Mouse (Mus musculus): ENCODE data around the gene Tmem198b. TPM values are rescaled to one million over a fixed set of nuclear protein-coding genes. Genes with fewer than 3 reads are reported as not detected.

Gene Tmem198b
- total and polyA plus RNA-seq, 3 experiments, result 2.2 to 8.6 TPM; not detected in 1

- Histone ChIP-seq H3K27me3 (ENCODE audit: control insufficient read depth in 1 of 2, insufficient read depth in 2 of 2, low read length in 2 of 2) (no peaks in the 10 kb centered on the region), H3K27ac (ENCODE audit: control insufficient read depth, low read depth, low read length) (no peak overlapping the region), H3K4me1 (ENCODE audit: control insufficient read depth in 1 of 2, insufficient read depth in 2 of 2, low read length in 2 of 2) (no peaks in the 10 kb centered on the region; a peak in 1 of 4 replicates), H3K9me3 (replicated peaks; ENCODE audit: insufficient read depth, low read length) (no peaks in the 10 kb centered on the region), H3K4me3 (ENCODE audit: control insufficient read depth in 1 of 2, insufficient read depth in 1 of 2, low read depth in 2 of 2, low read length in 2 of 2) (no peak overlapping the region), H3K9ac (ENCODE audit: control insufficient read depth, low read depth, low read length, poor library complexity, severe bottlenecking) (no peak overlapping the region), H3K36me3 (ENCODE audit: control insufficient read depth in 1 of 2, insufficient read depth in 2 of 2, low read length in 2 of 2) (peaks cover 3 to 65% of the 10 kb centered on the region in 2 experiments), H3K79me2 (ENCODE audit: control insufficient read depth, insufficient read depth, low read length, poor library complexity) (no peaks in the 10 kb centered on the region)
- peak; percentile 20 for DNase-seq (ENCODE audit: low read depth, low spot score)
- TF ChIP-seq MXI1 (IDR thresholded peaks at IDR 0.05; ENCODE audit: low read depth, low read length) (no peak), CHD2 (IDR thresholded peaks at IDR 0.05; ENCODE audit: low read length) (no peak), CHD1 (IDR thresholded peaks at IDR 0.05; ENCODE audit: low read depth, low read length) (no peak), ZKSCAN1 (IDR thresholded peaks at IDR 0.05; ENCODE audit: low read depth, low read length) (no peak), ZMIZ1 (IDR thresholded peaks at IDR 0.05; ENCODE audit: low read depth, low read length) (no peak), MAZ (IDR thresholded peaks at IDR 0.05; ENCODE audit: low read depth, low read length) (no peak), BHLHE40 (IDR thresholded peaks at IDR 0.05; ENCODE audit: borderline replicate concordance, low read depth, low read length) (no peak), CTCF (IDR thresholded peaks at IDR 0.05 in 2 of 3, conservative IDR thresholded peaks at IDR 0.05 in 1 of 3; ENCODE audit: control insufficient read depth in 1 of 3, insufficient read depth in 1 of 3, low read depth in 2 of 3, low read length in 3 of 3, poor library complexity in 1 of 3, severe bottlenecking in 1 of 3) (no peak)
Observed at GRCm38 (mm10) chr10:128846664-128847063, 42.5 kb upstream of the Tmem198b start.

GRCm38 (mm10) chr10:128845516-128845915 is 41.3 kb upstream of the Tmem198b start:
- peak; percentile 45 for DNase-seq (ENCODE audit: low read depth, low spot score)
- Histone ChIP-seq H3K27me3 (ENCODE audit: control insufficient read depth in 1 of 2, insufficient read depth in 2 of 2, low read length in 2 of 2) (no peaks in the 10 kb centered on the region), H3K9me3 (replicated peaks; ENCODE audit: insufficient read depth, low read length) (no peaks in the 10 kb centered on the region), H3K27ac (ENCODE audit: control insufficient read depth, low read depth, low read length) (no peak overlapping the region), H3K79me2 (ENCODE audit: control insufficient read depth, insufficient read depth, low read length, poor library complexity) (no peaks in the 10 kb centered on the region), H3K4me3 (ENCODE audit: control insufficient read depth in 1 of 2, insufficient read depth in 1 of 2, low read depth in 2 of 2, low read length in 2 of 2) (no peak overlapping the region), H3K9ac (ENCODE audit: control insufficient read depth, low read depth, low read length, poor library complexity, severe bottlenecking) (no peak overlapping the region), H3K4me1 (ENCODE audit: control insufficient read depth in 1 of 2, insufficient read depth in 2 of 2, low read length in 2 of 2) (peaks cover 4 to 8% of the 10 kb centered on the region in 2 experiments; a peak in 3 of 4 replicates), H3K36me3 (ENCODE audit: control insufficient read depth in 1 of 2, insufficient read depth in 2 of 2, low read length in 2 of 2) (peaks cover 8 to 62% of the 10 kb centered on the region in 2 experiments)
- no peak for TF ChIP-seq NRF1 (IDR thresholded peaks at IDR 0.05; ENCODE audit: insufficient read depth, low read depth, low read length, poor library complexity, severe bottlenecking)
- TF ChIP-seq MEF2A (IDR thresholded peaks at IDR 0.05; ENCODE audit: extremely low read depth, insufficient replicate concordance, low read depth, low read length, poor library complexity, severe bottlenecking), result no peak
- peak; percentile 81 for TF ChIP-seq ZNF384 (IDR thresholded peaks at IDR 0.05; ENCODE audit: low read depth, low read length)
- TF ChIP-seq USF1 (IDR thresholded peaks at IDR 0.05; ENCODE audit: low read depth, low read length), result no peak
- 0 out of 2 replicates have a peak, but pooled peaks have one; percentile 9 for TF ChIP-seq BHLHE40 (IDR thresholded peaks at IDR 0.05; ENCODE audit: borderline replicate concordance, low read depth, low read length)
- peak in 2 of 3 experiments; percentile 36 to 57; a peak in 4 of 6 replicates for TF ChIP-seq CTCF (IDR thresholded peaks at IDR 0.05 in 2 of 3, conservative IDR thresholded peaks at IDR 0.05 in 1 of 3; ENCODE audit: control insufficient read depth in 1 of 3, insufficient read depth in 1 of 3, low read depth in 2 of 3, low read length in 3 of 3, poor library complexity in 1 of 3, severe bottlenecking in 1 of 3)
- TF ChIP-seq SMC3 (IDR thresholded peaks at IDR 0.05; ENCODE audit: low read depth, low read length), result peak; percentile 43
- peak; percentile 40 for TF ChIP-seq RAD21 (IDR thresholded peaks at IDR 0.05; ENCODE audit: low read depth, low read length)
- peak; percentile 14; the same call in 1 of the 2 replicates for TF ChIP-seq ZC3H11A (IDR thresholded peaks at IDR 0.05; ENCODE audit: low read depth, low read length)

Measured in MEL (cell line).